ENCODE assay signal across 10 mouse cellular contexts in the genomic region with DNA sequence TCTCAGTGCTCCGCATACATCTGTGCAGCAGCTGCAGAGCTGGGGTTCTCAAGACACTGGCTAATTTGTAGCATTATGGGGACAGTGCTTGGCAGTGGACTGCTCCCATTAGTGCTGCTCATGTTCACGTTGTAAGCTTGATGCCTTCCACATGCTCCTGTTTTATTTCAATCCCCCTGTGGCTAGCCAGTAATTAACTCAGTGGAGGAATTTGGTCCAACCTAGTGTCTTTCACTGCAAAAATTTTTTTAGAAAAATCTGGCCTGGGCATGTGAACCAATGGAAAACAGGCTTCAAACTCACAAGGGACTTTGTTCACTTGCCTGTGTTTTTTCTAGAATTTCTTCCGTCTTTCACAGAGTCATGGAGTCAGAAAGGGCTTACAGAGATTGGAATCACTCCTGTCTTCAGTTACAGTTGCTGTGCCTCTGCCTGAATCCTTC.
DNase-seq lines count a peak whose midpoint lies in the region; ATAC-seq lines count a peak whose summit lies in the region.
"Had no signal": no experiment of that assay in that cellular context is flagged by ENCODE, and none has a peak within 500 bp of the region (broad histone marks: within the 10 kb centered on the region; RNA-seq: fewer than 3 reads in every experiment).

No protein-coding gene starts in this region.

- H3K27ac ChIP-seq in heart, embryonic 12.5 days (ENCODE audit: poor library complexity, severe bottlenecking): no peak overlapping the region

- H3K27me3 ChIP-seq in heart, embryonic 12.5 days (replicated peaks): no peaks in the 10 kb centered on the region

- ATAC-seq in heart, embryonic 12.5 days (ENCODE audit: insufficient number of reproducible peaks, low FRiP score): no peak
- ATAC-seq in erythroid progenitor cell, adult 5-6 weeks (replicated peaks; ENCODE audit: low FRiP score, poor library complexity, severe bottlenecking): no peak

- H3K9ac ChIP-seq in heart, embryonic 12.5 days: no peak overlapping the region
- H3K9ac ChIP-seq: lung, embryonic 14.5 days had no signal

- no peaks in the 10 kb centered on the region for H3K36me3 ChIP-seq in heart, embryonic 12.5 days

- 57% methylated on average over 3 of the region's 3 CpGs for WGBS in heart, embryonic 12.5 days

- no peaks in the 10 kb centered on the region for H3K9me3 ChIP-seq in heart, embryonic 12.5 days (replicated peaks)

- DNase-seq in heart, adult 18-20 months: peak; percentile 66 to 85
- peak; percentile 74 for DNase-seq in embryo, embryonic 10 days (ENCODE audit: low spot score)
- peak; percentile 75 for DNase-seq in gastrocnemius, postnatal 25 days
- DNase-seq in kidney, postnatal 4 days: peak; percentile 49 to 58
- DNase-seq in frontal cortex, postnatal 36 days (ENCODE audit: low spot score in 2 of 2): no peak
- DNase-seq in layer of hippocampus, adult 11-12 months (ENCODE audit: low spot score): no peak
- DNase-seq: B cell, adult 2 months; lung, embryonic 14.5 days had no signal

- H3K4me1 ChIP-seq in heart, embryonic 12.5 days (replicated peaks): no peaks in the 10 kb centered on the region

- H3K4me3 ChIP-seq in heart, embryonic 12.5 days: no peak overlapping the region

- H3K4me2 ChIP-seq in heart, embryonic 12.5 days: no peak overlapping the region
- H3K4me2 ChIP-seq: lung, embryonic 14.5 days had no signal

Comparison
In these comparisons a context has a peak if more than half of its experiments do, and no peak if none do; other contexts are left out.
1. DNase-seq: peak in heart, adult 18-20 months (2 of 2), embryo, embryonic 10 days (single experiment), gastrocnemius, postnatal 25 days (single experiment) and kidney, postnatal 4 days (2 of 2); none in frontal cortex, postnatal 36 days (0 of 2) and layer of hippocampus, adult 11-12 months (single experiment).